Mouse (Mus musculus) lung, postnatal 0 days (tissue): Measurements from ENCODE around the gene Atp1b2. TPM values are rescaled to one million over a fixed set of nuclear protein-coding genes. Genes with fewer than 3 reads are reported as not detected.
A peak's percentile ranks its signal among the peaks of the same experiment; 100 is the strongest.

Source experiments
- ATAC-seq: fragments of 200-750 bp; cut with Nextera tagmentation; 2 replicates; pipeline ENCODE4 v1.8.0; 2017; ENCODE audit warnings: moderate library complexity
- DNase-seq: peaks from one replicate; pipeline ENCODE4 v3.0.0-alpha.2; 2016; ENCODE audit warnings: low spot score
- H3K27ac ChIP-seq: fragments of 300-500 bp; sonication (generic); 2 replicates; pipeline ENCODE4 v1.5.1; 2014; ENCODE audit warnings: antibody characterized with exemption, mild to moderate bottlenecking, low read length, mixed read lengths
- H3K27me3 ChIP-seq: fragments of 300-500 bp; sonication (generic); replicated peaks from 2 replicates; pipeline ENCODE4 v1.6.1; 2014; ENCODE audit warnings: low read length, mixed read lengths; ENCODE audit not compliant: insufficient read depth
- H3K36me3 ChIP-seq: fragments of 300-500 bp; sonication (generic); 2 replicates; pipeline ENCODE4 v1.6.1; 2014; ENCODE audit warnings: low read length, mixed read lengths; ENCODE audit not compliant: insufficient read depth
- H3K4me1 ChIP-seq: fragments of 300-500 bp; sonication (generic); 2 replicates; pipeline ENCODE4 v1.6.1; 2014; ENCODE audit warnings: antibody characterized with exemption, low read depth, low read length, mixed read lengths; ENCODE audit not compliant: insufficient read depth
- H3K4me2 ChIP-seq: fragments of 300-500 bp; sonication (generic); replicated peaks from 2 replicates; pipeline ENCODE4 v1.6.1; 2014; ENCODE audit warnings: low read depth, mild to moderate bottlenecking, low read length, moderate library complexity, mixed read lengths
- H3K4me3 ChIP-seq: fragments of 300-500 bp; sonication (generic); 2 replicates; pipeline ENCODE4 v1.5.1; 2014; ENCODE audit warnings: low read depth, low read length
- H3K9ac ChIP-seq: fragments of 300-500 bp; sonication (generic); replicated peaks from 2 replicates; pipeline ENCODE4 v1.6.1; 2014; ENCODE audit warnings: low read depth, mild to moderate bottlenecking
- H3K9me3 ChIP-seq: fragments of 300-500 bp; sonication (generic); 2 replicates; pipeline ENCODE4 v1.6.1; 2016; ENCODE audit warnings: low read length, mixed read lengths
- CTCF ChIP-seq: IDR thresholded peaks from 2 replicates; pipeline ENCODE4 v1.5.1; 2016; ENCODE audit warnings: antibody characterized with exemption, mild to moderate bottlenecking
- EP300 ChIP-seq: IDR thresholded peaks from 2 replicates; pipeline ENCODE4 v1.6.1; 2016; ENCODE audit warnings: antibody characterized with exemption, mild to moderate bottlenecking, control low read depth
- WGBS: fragments of 180-500 bp; shearing (Covaris S2); extraction: QIAGEN DNeasy Blood & Tissue Kit; methylation state at CpG from one replicate; pipeline ENCODE4 v1.1.7; 2014; 5-methylcytosine and 5-hydroxymethylcytosine counted together
- polyA plus RNA-seq: library from polyadenylated mRNA; unstranded; fragments of >200 nt; fragmentation: Nextera tagmentation; extraction: Ambion mirVana; gene quantifications from 2 replicates; pipeline ENCODE4 v1.2.1, GENCODE M21; 2015

Atp1b2 gene
- polyA plus RNA-seq, 1 experiment from 2014 or later: 8.1 TPM

DNA sequence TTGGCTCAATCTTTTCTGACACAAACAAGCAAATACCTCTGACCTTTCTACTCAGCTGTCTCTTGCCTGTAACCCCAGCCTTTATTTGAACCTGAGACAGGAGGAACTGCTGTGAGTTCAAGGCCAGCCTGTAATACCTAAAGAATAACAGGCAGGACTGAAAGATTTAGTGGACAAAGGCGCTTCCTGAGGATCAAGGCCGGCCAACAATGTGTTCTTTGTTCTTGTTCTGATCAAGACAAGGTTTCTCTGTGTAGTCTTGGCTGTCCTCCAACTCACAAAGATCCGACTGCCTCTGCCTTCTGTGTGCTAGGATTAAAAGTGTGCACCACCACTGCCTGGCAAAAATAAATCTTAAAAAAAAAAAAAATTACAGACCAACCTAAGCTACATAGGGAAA is 41.4 kb downstream of the Atp1b2 start:
- Histone ChIP-seq H3K4me3 (no peak overlapping the region), H3K36me3 (0 out of 2 replicates have a peak, but pooled peaks cover under 1% of the 10 kb centered on the region), H3K27me3 (no peaks in the 10 kb centered on the region), H3K4me2 (no peak overlapping the region), H3K4me1 (no peaks in the 10 kb centered on the region), H3K9ac (no peak overlapping the region), H3K27ac (no peak overlapping the region), H3K9me3 (no peaks in the 10 kb centered on the region)
- no peak for TF ChIP-seq CTCF
- TF ChIP-seq EP300: no peak
- no peak for ATAC-seq
- DNase-seq: no peak
- WGBS: 45% methylated on average over 3 of the region's 3 CpGs

DNA sequence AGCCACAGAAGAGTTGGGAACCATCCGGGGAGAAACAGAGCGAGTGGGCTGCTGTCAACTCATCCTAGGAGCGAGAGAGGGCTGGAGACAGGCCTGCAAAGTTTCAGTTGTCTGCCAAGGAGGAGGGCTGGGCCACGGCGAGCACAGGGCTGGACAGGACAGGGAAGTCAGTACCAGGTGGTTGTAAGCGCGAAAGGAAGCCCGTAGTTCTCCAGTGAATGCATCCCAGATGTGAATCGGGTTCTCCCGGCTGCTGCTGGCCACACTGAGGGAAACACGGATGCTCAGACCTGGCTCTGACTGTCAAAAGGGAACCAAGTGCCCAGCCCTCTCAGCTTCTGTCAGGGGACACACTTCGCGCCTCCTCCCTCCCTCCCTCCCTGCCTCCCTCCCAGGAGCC is 42.4 kb downstream of the Atp1b2 start:
- Histone ChIP-seq H3K27ac (no peak overlapping the region), H3K36me3 (no peaks in the 10 kb centered on the region), H3K4me1 (no peaks in the 10 kb centered on the region), H3K9ac (no peak overlapping the region), H3K9me3 (no peaks in the 10 kb centered on the region), H3K27me3 (no peaks in the 10 kb centered on the region), H3K4me3 (no peak overlapping the region), H3K4me2 (no peak overlapping the region)
- no peak for TF ChIP-seq EP300
- no peak for TF ChIP-seq CTCF
- 88% methylated on average over 13 of the region's 13 CpGs for WGBS
- DNase-seq: no peak
- ATAC-seq: no peak

DNA sequence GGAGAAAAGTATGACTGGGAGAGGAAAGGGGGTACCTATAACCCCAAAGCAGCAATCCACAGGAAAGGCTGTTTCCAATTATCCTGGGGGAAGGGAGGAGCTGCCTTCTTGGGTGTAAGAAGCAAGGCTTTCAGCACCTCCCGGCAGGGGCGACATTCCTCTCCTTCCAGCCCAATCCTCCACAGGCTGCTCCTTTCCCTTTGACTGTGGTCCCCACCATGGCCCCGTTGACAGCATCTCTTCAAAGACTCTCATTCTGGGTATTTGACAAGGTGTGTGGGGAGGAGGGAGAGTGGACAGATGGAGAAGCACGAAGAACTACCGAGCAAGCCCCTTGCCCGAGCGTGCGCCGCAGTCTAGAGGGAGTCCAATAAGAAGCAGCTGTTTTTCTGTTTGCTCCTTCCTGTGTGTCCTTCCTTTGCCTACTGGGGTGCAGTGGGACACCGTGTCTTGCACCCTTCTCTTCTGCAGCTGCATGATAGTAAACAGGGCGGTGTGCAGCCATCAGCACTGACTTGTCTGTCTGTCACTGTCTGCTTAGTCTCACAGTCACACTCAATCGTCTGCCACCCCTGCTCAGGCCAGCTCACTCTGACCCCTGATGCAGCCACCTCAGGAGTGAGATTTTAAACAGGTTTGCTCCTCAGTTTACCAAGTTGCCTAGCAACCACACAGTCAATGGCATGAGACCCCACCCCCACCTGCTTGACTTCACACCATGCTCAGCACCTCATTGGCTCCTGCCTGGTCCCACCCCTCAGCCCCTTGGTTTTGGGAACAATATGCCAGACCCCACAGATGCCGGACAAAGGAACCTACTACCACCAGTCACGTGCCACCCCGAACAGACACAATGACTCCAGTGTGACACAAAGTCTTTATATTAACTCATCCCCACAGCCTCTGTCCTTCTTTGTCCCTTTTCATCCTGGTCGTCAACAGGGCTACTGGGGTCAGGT is 44.6 kb downstream of the Atp1b2 start:
- no peak for ATAC-seq
- H3K27ac ChIP-seq: no peak overlapping the region
- no peak for DNase-seq
- H3K4me3 ChIP-seq: no peak overlapping the region
- H3K4me2 ChIP-seq: no peak overlapping the region
- no peaks in the 10 kb centered on the region for H3K9me3 ChIP-seq
- no peaks in the 10 kb centered on the region for H3K36me3 ChIP-seq
- WGBS: 61% methylated on average over 15 of the region's 16 CpGs
- H3K4me1 ChIP-seq: no peaks in the 10 kb centered on the region
- TF ChIP-seq EP300: no peak
- no peak for TF ChIP-seq CTCF
- no peak overlapping the region for H3K9ac ChIP-seq
- H3K27me3 ChIP-seq: no peaks in the 10 kb centered on the region

DNA sequence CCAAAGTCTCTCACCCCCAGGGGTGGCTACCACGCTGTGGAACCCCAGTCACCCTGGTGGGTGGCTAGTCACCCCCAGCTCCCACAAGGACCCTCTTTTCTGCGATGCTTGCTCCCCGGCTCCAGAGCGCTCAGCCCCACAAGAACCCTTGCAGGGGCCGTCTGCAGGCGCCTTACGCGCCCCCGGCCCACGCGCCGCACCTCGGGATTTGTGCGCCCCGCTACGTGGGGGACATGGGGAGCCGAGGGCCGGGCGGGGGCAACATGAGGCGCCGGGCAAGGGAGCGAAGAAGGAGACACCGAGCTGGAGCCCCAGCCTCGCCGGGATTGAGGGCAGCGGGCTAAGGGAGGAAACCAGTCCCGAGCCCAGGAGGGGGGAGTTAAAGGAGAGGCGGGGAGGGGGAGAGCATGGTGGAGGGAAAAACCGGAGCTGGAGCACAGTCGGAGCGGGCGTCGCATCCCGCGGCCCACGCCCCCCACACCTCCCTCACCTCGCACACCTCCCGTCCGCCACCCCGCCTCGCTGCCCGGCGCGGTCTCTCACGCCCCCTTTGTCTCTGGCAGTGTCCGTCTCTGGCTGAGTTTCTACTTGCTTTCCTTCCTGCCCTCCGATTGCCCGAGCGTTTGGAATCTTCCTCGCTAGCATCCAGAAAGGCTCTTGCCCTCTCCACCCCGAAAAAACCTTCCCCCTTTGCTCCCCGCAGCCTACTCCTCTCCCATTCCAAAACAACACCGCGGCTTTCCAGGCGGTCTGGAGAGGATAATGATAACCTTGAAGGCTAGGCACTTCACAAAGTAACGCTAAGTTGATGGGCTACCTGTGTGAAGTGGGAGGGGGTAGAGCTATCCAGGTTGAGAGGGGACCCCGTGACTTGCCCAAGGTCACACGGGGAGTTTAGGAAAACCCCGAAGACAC is 45.6 kb downstream of the Atp1b2 start, which contains the start of gene Efnb3:
TSS of gene Efnb3 (minus strand) at position 355 of the 915 bp plus-strand sequence.
- peak within 1 kb of the TSS; percentile 91 for H3K4me2 ChIP-seq
- 2% methylated on average over 58 of the region's 59 CpGs for WGBS
- no peaks in the 10 kb centered on the region for H3K4me1 ChIP-seq
- no peak for TF ChIP-seq EP300
- TF ChIP-seq CTCF: no peak
- no peaks in the 10 kb centered on the region for H3K9me3 ChIP-seq
- ATAC-seq (peak; percentile 51), DNase-seq (peak; percentile 43)
- H3K9ac ChIP-seq: peak within 1 kb of the TSS; percentile 46; the same call in 1 of the 2 replicates
- H3K27ac ChIP-seq: no peak within 1 kb of the TSS
- peak within 1 kb of the TSS; percentile 42 for H3K4me3 ChIP-seq
- no peaks in the 10 kb centered on the region for H3K36me3 ChIP-seq
- H3K27me3 ChIP-seq: no peaks in the 10 kb centered on the region

DNA sequence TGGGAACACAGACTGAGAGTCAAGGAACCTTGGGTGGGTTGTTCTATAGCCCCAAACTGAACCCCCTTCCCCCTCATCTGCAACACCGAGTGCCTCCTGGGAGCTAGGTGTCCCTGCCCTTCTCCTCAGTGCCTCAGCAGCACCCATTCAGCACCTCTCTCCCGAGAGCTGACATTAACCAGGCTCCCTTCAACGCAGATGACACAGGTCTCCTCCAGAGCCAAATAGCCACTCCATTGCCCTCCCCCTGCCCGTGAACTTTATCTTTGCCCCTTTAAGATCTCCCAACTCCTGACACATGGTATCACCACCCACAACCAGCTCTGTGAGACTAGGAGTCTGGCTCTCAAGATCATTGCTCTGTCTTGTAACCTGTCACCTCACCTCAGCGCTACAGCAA is 46.6 kb downstream of the Atp1b2 start:
- DNase-seq: no peak
- Histone ChIP-seq H3K27ac (no peak overlapping the region), H3K4me3 (no peak overlapping the region), H3K4me1 (no peaks in the 10 kb centered on the region), H3K27me3 (no peaks in the 10 kb centered on the region), H3K4me2 (peak overlapping the region; percentile 91; the same call in 1 of the 2 replicates), H3K36me3 (no peaks in the 10 kb centered on the region), H3K9ac (no peak overlapping the region), H3K9me3 (no peaks in the 10 kb centered on the region)
- TF ChIP-seq CTCF (no peak), EP300 (no peak)
- no peak for ATAC-seq
- WGBS: 17% methylated on average over 5 of the region's 5 CpGs

DNA sequence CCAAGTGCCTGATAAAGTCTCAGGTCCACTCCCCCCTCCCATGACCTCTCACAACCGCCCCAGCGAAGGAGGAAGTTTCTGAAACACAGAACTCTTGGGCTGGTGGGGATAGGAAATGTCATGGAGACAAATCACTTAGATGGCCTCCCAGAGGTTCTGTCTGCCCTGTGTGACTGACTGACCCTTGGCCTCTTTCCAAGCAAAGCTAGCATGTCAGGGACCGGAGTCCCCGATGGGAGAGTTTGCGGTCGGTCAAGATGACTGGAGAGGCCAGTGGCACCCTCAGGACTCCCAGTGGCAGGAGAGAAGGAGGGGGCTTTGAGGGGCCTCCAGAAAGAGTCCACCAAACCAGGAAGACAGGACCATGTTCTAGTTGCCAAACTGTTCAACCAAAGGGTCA is 47.0 kb downstream of the Atp1b2 start:
- H3K27me3 ChIP-seq: no peaks in the 10 kb centered on the region
- H3K36me3 ChIP-seq: no peaks in the 10 kb centered on the region
- DNase-seq (no peak), ATAC-seq (no peak)
- no peak overlapping the region for H3K4me3 ChIP-seq
- WGBS: 17% methylated on average over 6 of the region's 6 CpGs
- no peak overlapping the region for H3K4me2 ChIP-seq
- no peak overlapping the region for H3K27ac ChIP-seq
- no peaks in the 10 kb centered on the region for H3K4me1 ChIP-seq
- TF ChIP-seq CTCF (no peak), EP300 (no peak)
- H3K9me3 ChIP-seq: no peaks in the 10 kb centered on the region
- H3K9ac ChIP-seq: no peak overlapping the region
